Mouse (Mus musculus) megakaryocyte, adult 5-6 weeks (primary cell): ENCODE data around the gene Il1r1. TPM values are rescaled to one million over a fixed set of nuclear protein-coding genes. Genes with fewer than 3 reads are reported as not detected.

Experiments used
- ATAC-seq: 2 replicates; pipeline ENCODE4 v1.8.0; 2016; ENCODE audit warnings: mild to moderate bottlenecking, inconsistent platforms; ENCODE audit not compliant: poor library complexity, severe bottlenecking
- total RNA-seq, 2 experiments: library from RNA; stranded (forward) in 1 of 2; stranded (reverse) in 1 of 2; fragments of 153-499, 151-499 nt in 1 of 2; fragments of 221-1000, 200-1000 nt in 1 of 2; gene quantifications; 2 replicates each; pipeline versions ENCODE4 v1.2.3 to v1.2.4; 2015 to 2017

Il1r1 gene
- total RNA-seq, 2 experiments from 2014 or later: 0.29 to 0.67 TPM

- no peak for ATAC-seq
Observed at GRCm38 (mm10) chr1:40358771-40359181, 133.9 kb downstream of the Il1r1 start.

- ATAC-seq: no peak
Observed at GRCm38 (mm10) chr1:40359731-40360130, 134.9 kb downstream of the Il1r1 start.

DNA sequence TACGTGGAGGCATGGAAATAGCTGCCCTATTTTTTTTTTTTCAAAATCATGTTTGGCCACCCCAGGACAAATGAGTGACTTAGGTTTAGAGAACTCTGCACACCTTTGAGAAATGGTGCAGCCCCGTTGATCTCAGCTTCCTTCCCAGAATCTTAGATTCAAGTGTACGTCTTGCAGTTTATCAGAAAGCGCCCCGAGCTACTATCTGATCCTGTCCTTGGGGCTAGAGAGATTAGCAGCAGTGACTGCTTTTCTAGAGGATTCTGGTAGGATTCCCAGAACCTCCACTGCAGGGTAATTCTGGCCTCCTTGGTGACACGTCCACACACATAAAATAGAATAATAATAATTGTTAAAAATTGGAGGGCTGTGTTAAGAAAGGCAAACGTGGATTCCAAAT lies 136.1 kb downstream of the Il1r1 start:
- ATAC-seq: no peak

- ATAC-seq: no peak
Observed at GRCm38 (mm10) chr1:40361596-40361995, 136.7 kb downstream of the Il1r1 start.

DNA sequence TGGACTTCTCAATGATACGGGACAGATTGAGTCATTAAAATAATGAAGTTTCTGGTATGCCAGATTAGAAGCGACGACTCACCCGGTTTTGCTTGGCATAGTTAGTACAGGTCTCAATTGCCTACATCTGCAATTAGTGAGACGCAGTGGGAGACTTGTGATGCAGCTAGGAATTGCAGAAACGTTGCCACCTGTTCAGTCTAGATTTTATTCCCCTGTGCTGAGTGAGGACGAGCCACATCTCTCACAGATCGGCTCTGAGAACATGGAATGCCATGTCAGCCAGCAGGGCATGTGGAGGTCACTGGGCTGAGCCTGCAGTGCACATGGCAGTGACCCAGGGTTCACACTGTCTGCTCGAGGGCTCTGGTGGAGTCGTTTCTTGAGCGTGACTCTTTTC lies 137.9 kb downstream of the Il1r1 start:
- ATAC-seq: no peak

Other genes starting within 250 kb of the Il1r1 start
- 16.3 and 22.4 TPM in 2 replicates for gene Il1r2, start 151.0 kb upstream of the Il1r1 start, total RNA-seq (2015)
- gene Il1r2, start 151.0 kb upstream of the Il1r1 start, total RNA-seq (2017): 19.2 and 27.0 TPM in 2 replicates
- 4.0 and 6.2 TPM in 2 replicates for gene Il1rl2, start 99.5 kb downstream of the Il1r1 start, total RNA-seq (2015)
- gene Il1rl2, start 99.5 kb downstream of the Il1r1 start, total RNA-seq (2017): 4.2 and 5.3 TPM in 2 replicates
- 4.2 and 7.3 TPM in 2 replicates for gene Il1rl1, start 204.5 kb downstream of the Il1r1 start, total RNA-seq (2015)
- gene Il1rl1, start 204.5 kb downstream of the Il1r1 start, total RNA-seq (2017): 5.7 and 8.9 TPM in 2 replicates
- 6.8 and 8.9 TPM in 2 replicates for gene Il18r1, start 240.5 kb downstream of the Il1r1 start, total RNA-seq (2015)
- gene Il18r1, start 240.5 kb downstream of the Il1r1 start, total RNA-seq (2017): 11.6 and 15.4 TPM in 2 replicates